Mouse (Mus musculus) kidney, postnatal 0 days (tissue): ENCODE results near the gene Cryaa. TPM values are rescaled to one million over a fixed set of nuclear protein-coding genes. Genes with fewer than 3 reads are reported as not detected.

Experiments used
- ATAC-seq: fragments of 200-750 bp; cut with Nextera tagmentation; replicated peaks from 2 replicates; pipeline ENCODE4 v1.8.0; 2017; ENCODE audit warnings: low read depth, moderate number of reproducible peaks, moderate TSS enrichment, moderate library complexity; ENCODE audit not compliant: low FRiP score
- DNase-seq: peaks from one replicate; pipeline ENCODE4 v3.0.0-alpha.2; 2016; ENCODE audit warnings: low spot score
- H3K27ac ChIP-seq: fragments of 300-500 bp; sonication (generic); 2 replicates; pipeline ENCODE4 v1.5.1; 2014; ENCODE audit warnings: mild to moderate bottlenecking
- H3K27me3 ChIP-seq: fragments of 300-500 bp; sonication (generic); 2 replicates; pipeline ENCODE4 v1.6.1; 2014; ENCODE audit warnings: low read length, mixed read lengths; ENCODE audit not compliant: insufficient read depth
- H3K36me3 ChIP-seq: fragments of 300-500 bp; sonication (generic); 2 replicates; pipeline ENCODE4 v1.6.1; 2014; ENCODE audit warnings: low read length, mixed read lengths; ENCODE audit not compliant: insufficient read depth
- H3K4me1 ChIP-seq: fragments of 300-500 bp; sonication (generic); replicated peaks from 2 replicates; pipeline ENCODE4 v1.6.1; 2014; ENCODE audit warnings: antibody characterized with exemption, low read length, mixed read lengths; ENCODE audit not compliant: insufficient read depth
- H3K4me2 ChIP-seq: fragments of 300-500 bp; sonication (generic); 2 replicates; pipeline ENCODE4 v1.6.1; 2014; ENCODE audit warnings: mild to moderate bottlenecking, low read length, moderate library complexity, mixed read lengths
- H3K4me3 ChIP-seq: fragments of 300-500 bp; sonication (generic); replicated peaks from 2 replicates; pipeline ENCODE4 v1.5.1; 2014; ENCODE audit warnings: low read depth, low read length
- H3K9ac ChIP-seq: fragments of 300-500 bp; sonication (generic); 2 replicates; pipeline ENCODE4 v1.6.1; 2014; ENCODE audit warnings: low read depth, low read length
- H3K9me3 ChIP-seq: fragments of 300-500 bp; sonication (generic); replicated peaks from 2 replicates; pipeline ENCODE4 v1.6.1; 2016; ENCODE audit warnings: low read length, inconsistent platforms, mixed read lengths
- CTCF ChIP-seq: IDR thresholded peaks from 2 replicates; pipeline ENCODE4 v1.5.1; 2016; ENCODE audit warnings: antibody characterized with exemption, low read depth, mild to moderate bottlenecking, moderate library complexity
- WGBS: fragments of 180-500 bp; shearing (Covaris S2); extraction: QIAGEN DNeasy Blood & Tissue Kit; methylation state at CpG from one replicate; pipeline ENCODE4 v1.1.7; 2014; 5-methylcytosine and 5-hydroxymethylcytosine counted together
- polyA plus RNA-seq: library from polyadenylated mRNA; unstranded; fragments of >200 nt; fragmentation: Nextera tagmentation; extraction: Ambion mirVana; gene quantifications from 2 replicates; pipeline ENCODE4 v1.2.1, GENCODE M21; 2015

The Cryaa gene
- 0.13 and 0.22 TPM in 2 replicates for polyA plus RNA-seq

DNA sequence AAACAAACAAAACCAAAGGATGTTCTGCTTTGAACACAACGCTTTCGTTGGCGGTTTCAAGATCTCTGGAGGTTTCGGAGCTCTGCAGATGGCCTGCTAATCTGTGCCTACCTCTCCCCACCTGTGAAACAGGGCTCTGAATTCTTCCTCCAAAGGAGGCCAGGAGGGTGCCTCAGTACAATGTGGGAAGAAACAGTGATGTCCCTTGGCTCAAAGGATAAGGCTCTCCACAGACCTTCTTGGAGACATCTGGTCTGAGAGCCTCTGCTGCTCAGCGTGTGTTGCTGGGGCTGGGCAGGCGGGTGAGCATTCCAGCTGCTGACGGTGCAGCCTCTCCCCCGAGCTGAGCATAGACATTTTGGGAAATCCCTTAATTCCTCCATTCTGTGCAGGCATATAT is at the start of gene Cryaa:
Gene Cryaa (plus strand): TSS at position 301 of the 400 bp plus-strand sequence.
- Histone ChIP-seq H3K27me3 (no peaks in the 10 kb centered on the region), H3K9ac (no peak within 1 kb of the TSS), H3K36me3 (no peaks in the 10 kb centered on the region), H3K27ac (no peak within 1 kb of the TSS), H3K4me3 (no peak within 1 kb of the TSS), H3K4me2 (no peak within 1 kb of the TSS), H3K9me3 (no peaks in the 10 kb centered on the region), H3K4me1 (no peaks in the 10 kb centered on the region)
- DNase-seq (no peak), ATAC-seq (no peak)
- no peak for TF ChIP-seq CTCF
- WGBS: 82% methylated on average over 8 of the region's 8 CpGs

- 94% methylated on average over 2 of the region's 2 CpGs for WGBS
- no peak overlapping the region for H3K4me2 ChIP-seq
- ATAC-seq (no peak), DNase-seq (no peak)
- H3K9ac ChIP-seq: no peak overlapping the region
- TF ChIP-seq CTCF: no peak
- H3K4me3 ChIP-seq: no peak overlapping the region
- H3K27me3 ChIP-seq: no peaks in the 10 kb centered on the region
- no peaks in the 10 kb centered on the region for H3K4me1 ChIP-seq
- H3K27ac ChIP-seq: no peak overlapping the region
- H3K36me3 ChIP-seq: no peaks in the 10 kb centered on the region
- no peaks in the 10 kb centered on the region for H3K9me3 ChIP-seq
Measured at GRCm38 (mm10) chr17:31627961-31628360, 49.6 kb upstream of the Cryaa start.

DNA sequence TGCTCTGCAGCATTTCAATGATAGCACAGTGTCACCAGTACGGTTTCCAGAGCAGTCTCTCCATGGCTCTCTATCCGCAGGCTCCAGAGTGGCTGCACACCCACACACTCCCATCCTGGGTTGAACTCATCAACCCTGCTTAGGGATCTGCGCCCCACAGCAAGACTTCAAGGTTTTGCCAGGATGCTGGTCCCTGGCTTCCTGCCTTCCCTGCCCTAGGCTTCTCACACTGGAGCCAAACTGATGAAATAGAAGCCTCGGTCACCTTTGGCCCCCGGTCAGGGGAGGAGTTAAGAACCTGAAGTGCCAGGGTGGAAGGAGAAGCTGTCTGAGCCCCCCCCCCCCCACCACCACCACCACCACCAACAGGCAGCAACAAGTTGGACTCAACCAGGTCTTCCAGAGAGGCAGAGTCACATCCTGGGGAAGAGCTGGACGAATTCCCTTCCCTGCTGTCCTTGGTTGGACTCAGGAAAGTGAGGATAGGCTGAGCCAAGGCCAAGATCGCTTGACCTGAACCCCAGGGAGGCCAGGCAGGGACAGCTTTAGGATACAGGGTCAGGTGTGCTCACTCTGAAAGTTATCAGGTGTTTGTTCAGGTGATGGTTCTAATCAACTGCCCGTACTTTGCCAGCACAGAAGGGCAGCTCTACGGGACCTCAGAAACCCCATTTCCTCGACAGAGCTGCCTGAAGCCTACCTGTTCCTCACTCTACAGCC is 46.4 kb upstream of the Cryaa start:
- WGBS: 76% methylated on average over 10 of the region's 10 CpGs
- no peaks in the 10 kb centered on the region for H3K9me3 ChIP-seq
- no peak for ATAC-seq

DNA sequence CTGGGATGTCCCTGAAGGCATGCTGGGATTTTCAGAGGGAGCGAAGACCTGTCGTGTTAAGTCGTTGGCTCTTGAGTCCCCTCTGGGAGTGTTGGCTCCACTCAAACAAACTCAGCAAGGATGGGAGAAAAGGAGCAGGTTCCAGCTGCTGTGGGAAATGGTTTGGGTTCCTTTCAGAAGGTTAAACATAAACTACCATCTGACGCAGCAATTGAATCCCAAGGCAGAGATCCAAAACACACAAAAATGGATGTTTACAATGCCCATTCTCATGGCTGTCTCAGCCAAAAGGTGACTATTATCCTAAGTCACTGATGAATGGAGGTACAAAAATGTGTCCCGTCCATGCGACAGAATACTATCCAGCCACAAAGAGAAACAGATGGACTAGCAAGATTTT is 44.6 kb upstream of the Cryaa start:
- Histone ChIP-seq H3K27me3 (no peaks in the 10 kb centered on the region), H3K4me3 (no peak overlapping the region), H3K36me3 (no peaks in the 10 kb centered on the region), H3K27ac (no peak overlapping the region), H3K9me3 (no peaks in the 10 kb centered on the region), H3K4me1 (no peaks in the 10 kb centered on the region; the same call in 1 of the 2 replicates), H3K9ac (no peak overlapping the region), H3K4me2 (no peak overlapping the region)
- no peak for TF ChIP-seq CTCF
- DNase-seq (no peak), ATAC-seq (no peak)
- 69% methylated on average over 6 of the region's 6 CpGs for WGBS

More for the DNA sequence above, 46.4 kb upstream of the Cryaa start:
- Histone ChIP-seq H3K36me3 (no peaks in the 10 kb centered on the region), H3K4me3 (no peak overlapping the region), H3K27ac (no peak overlapping the region), H3K9ac (no peak overlapping the region), H3K4me2 (no peak overlapping the region), H3K27me3 (no peaks in the 10 kb centered on the region), H3K4me1 (no peaks in the 10 kb centered on the region)
- TF ChIP-seq CTCF: no peak
- DNase-seq: no peak

DNA sequence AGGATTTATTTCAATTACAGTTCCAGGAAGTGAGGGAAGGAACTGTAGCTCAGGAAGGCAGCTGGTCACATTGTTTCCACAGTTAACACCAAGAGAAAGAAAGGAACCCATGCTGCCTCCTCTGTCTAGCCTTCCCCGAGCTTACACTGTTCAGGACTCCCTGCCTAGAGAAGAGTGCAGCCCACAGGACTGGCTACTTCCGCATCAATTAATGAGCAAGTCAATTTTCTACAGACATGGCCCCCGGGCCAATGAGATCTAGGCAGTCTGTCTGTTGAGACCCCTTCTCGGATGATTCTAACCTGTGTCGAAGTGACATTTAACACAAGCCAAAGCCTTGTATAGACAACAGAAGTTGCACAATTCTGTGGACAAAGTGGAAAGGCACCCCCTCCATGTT is 42.7 kb upstream of the Cryaa start:
- Histone ChIP-seq H3K27ac (no peak overlapping the region), H3K4me3 (no peak overlapping the region), H3K9me3 (no peaks in the 10 kb centered on the region), H3K9ac (no peak overlapping the region), H3K27me3 (no peaks in the 10 kb centered on the region), H3K4me1 (no peaks in the 10 kb centered on the region; the same call in 1 of the 2 replicates), H3K36me3 (no peaks in the 10 kb centered on the region), H3K4me2 (no peak overlapping the region)
- TF ChIP-seq CTCF: no peak
- no peak for DNase-seq
- 83% methylated on average over 5 of the region's 5 CpGs for WGBS
- no peak for ATAC-seq

DNA sequence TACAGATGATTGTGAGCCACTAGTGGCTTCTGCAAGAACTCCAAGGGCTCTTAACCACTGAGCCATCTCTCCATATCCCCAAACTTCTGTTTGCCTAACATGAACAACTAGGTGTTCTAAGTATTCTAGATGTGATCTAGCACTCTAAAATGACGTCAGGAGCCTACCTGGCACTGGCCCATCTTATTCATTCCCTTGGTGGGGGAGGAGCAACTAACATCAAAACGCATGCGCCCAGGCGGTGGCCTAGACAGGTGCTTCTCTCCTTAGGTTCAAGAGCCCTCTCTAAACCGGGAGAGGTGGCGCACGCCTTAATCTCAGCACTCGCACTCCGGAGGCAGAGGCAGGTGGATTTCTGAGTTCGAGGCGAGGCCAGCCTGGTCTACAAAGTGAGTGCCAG is 41.8 kb upstream of the Cryaa start:
- ATAC-seq (no peak), DNase-seq (no peak)
- H3K27ac ChIP-seq: no peak overlapping the region
- TF ChIP-seq CTCF: no peak
- WGBS: 68% methylated on average over 11 of the region's 11 CpGs
- H3K4me3 ChIP-seq: no peak overlapping the region
- H3K9me3 ChIP-seq: no peaks in the 10 kb centered on the region
- H3K9ac ChIP-seq: no peak overlapping the region
- no peaks in the 10 kb centered on the region for H3K36me3 ChIP-seq
- 0 out of 2 replicates have a peak overlapping the region, but pooled peaks have one; percentile 92 for H3K4me2 ChIP-seq
- no peaks in the 10 kb centered on the region for H3K27me3 ChIP-seq
- H3K4me1 ChIP-seq: no peaks in the 10 kb centered on the region; the same call in 1 of the 2 replicates
